Mouse (Mus musculus) layer of hippocampus, adult 2 months (tissue): ENCODE results near the gene Lrp6. TPM values are rescaled to one million over a fixed set of nuclear protein-coding genes. Genes with fewer than 3 reads are reported as not detected.

Experiments
- DNase-seq, 2 experiments: peaks; one replicate each; pipeline ENCODE4 v3.0.0; 2022; ENCODE audit warnings: low spot score in 2 of 2
- H3K27ac ChIP-seq: fragments of 200-600 bp; 2 replicates; pipeline ENCODE4 v1.8.1; 2022
- H3K4me3 ChIP-seq: fragments of 200-600 bp; 2 replicates; pipeline ENCODE4 v1.8.1; 2022; ENCODE audit warnings: mild to moderate bottlenecking
- CTCF ChIP-seq: fragments of 200-600 bp; conservative IDR thresholded peaks from 2 replicates; pipeline ENCODE4 v1.8.1; 2022; ENCODE audit warnings: antibody characterized with exemption, mild to moderate bottlenecking, moderate library complexity
- total RNA-seq, 2 experiments: library from RNA; stranded (reverse); gene quantifications; 2 replicates each; pipeline ENCODE4 v1.2.3; 2021

Lrp6 gene
- total RNA-seq, 2 experiments from 2014 or later: 49.2 to 54.5 TPM

DNA sequence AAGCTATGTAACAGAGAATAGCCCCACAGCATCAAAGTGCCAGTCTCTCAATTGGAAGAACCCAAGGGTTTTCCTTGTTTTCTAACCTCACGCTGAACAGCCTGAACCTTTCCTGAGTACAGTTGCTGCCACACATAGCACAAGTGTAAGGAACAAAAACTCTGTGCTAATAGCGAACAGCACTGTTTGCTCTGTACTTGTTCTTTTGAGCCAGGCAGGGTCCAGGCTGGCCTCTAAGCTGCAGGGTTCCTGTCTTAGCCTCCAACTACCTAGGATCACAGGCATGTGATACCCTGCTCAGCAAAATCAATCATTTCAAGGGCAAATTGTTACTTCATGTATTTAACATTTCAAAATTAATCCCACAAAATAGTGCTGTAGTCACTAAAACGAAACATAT is 7.1 kb downstream of the Lrp6 start:
- TF ChIP-seq CTCF: no peak

GRCm38 (mm10) chr6:134558546-134559129 is 8.1 kb downstream of the Lrp6 start:
- DNase-seq: no peak
- Histone ChIP-seq H3K4me3 (no peak overlapping the region), H3K27ac (no peak overlapping the region)
- TF ChIP-seq CTCF: no peak

More for the DNA sequence above, 7.1 kb downstream of the Lrp6 start:
- Histone ChIP-seq H3K27ac (no peak overlapping the region), H3K4me3 (no peak overlapping the region)
- DNase-seq: no peak

- no peak for TF ChIP-seq CTCF
- peak overlapping the region; percentile 11; the same call in 1 of the 2 replicates for H3K27ac ChIP-seq
- DNase-seq: no peak
- no peak overlapping the region for H3K4me3 ChIP-seq
Measured at GRCm38 (mm10) chr6:134557043-134557442, 9.7 kb downstream of the Lrp6 start.

DNA sequence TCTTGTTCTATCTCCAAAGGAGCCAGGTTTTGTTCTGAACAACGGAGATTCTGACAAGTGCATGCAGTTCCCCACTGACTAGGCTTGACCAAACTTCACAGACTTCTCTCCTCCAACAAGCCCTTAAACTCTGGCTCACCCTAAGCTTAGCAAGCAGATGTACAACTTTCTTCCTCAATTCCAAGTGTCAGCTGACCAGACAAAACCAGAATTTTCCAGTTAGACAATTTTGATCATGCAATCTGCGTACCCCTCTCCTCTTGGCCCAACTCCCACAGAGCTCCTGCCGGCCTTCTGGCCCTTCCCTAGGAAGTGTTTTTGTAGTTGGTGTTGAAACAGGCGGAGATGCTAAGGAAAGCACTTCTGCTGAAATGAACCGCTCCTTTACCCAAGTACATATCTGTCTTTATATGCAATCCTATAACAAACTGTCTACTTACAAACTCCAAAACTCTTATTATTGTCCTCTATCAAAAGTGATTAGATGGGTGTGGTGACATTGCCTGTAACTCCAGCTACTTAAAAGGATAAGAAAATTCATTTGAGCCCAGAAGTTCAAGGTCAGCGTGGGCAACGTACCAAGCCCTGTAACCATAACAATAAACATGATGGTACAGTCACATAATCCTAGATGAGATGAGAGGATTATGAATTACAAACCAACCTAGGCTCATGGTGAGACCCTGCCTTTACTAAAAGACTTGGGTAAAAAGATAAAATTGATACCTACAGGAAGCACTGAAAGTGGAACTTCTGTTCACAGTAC is 10.4 kb downstream of the Lrp6 start:
- no peak for TF ChIP-seq CTCF
- Histone ChIP-seq H3K4me3 (no peak overlapping the region), H3K27ac (peak overlapping the region; percentile 11; the same call in 1 of the 2 replicates)
- DNase-seq: no peak

DNA sequence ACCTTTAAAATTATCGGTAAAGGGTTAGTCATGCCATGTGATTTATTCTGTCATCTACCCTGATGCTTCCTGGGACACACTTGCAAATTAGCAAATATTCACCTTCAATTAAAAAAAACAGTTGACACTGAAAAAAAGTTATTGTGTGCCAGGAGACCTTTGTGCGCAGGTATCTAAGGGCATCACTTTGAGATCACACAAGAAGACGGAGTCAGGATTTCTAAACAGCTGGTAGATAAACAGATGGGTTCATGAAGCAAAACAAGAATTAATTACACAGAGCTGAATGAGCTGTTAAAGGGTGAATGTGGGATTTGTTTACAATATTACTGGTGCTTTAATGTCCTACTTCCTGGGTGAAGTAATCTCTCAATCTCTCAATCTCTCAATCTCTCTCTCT is 11.6 kb downstream of the Lrp6 start:
- Histone ChIP-seq H3K4me3 (no peak overlapping the region), H3K27ac (no peak overlapping the region)
- DNase-seq: no peak
- TF ChIP-seq CTCF: no peak

DNA sequence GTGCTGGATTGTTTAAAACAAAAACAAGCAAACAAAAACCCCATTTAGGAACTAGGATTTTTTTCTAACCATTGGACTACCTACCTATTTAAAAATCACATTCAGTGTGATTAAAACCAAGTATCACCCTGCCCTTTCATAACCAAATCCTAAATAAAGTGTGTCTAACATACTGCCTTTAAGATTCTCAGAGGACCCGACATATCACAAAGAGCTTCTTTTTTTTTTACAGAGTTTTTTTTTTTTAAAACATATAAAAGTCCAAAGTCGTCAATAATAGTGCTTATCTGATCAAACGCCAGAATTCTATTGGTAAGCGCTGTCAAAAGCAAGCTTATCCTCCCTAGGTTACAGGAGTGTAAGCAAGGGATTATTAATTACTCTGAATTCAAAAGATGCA is 12.5 kb downstream of the Lrp6 start:
- no peak overlapping the region for H3K27ac ChIP-seq
- DNase-seq: no peak
- no peak overlapping the region for H3K4me3 ChIP-seq
- no peak for TF ChIP-seq CTCF

GRCm38 (mm10) chr6:134551007-134551406 is 15.8 kb downstream of the Lrp6 start:
- Histone ChIP-seq H3K4me3 (no peak overlapping the region), H3K27ac (no peak overlapping the region)
- no peak for TF ChIP-seq CTCF
- no peak for DNase-seq

DNA sequence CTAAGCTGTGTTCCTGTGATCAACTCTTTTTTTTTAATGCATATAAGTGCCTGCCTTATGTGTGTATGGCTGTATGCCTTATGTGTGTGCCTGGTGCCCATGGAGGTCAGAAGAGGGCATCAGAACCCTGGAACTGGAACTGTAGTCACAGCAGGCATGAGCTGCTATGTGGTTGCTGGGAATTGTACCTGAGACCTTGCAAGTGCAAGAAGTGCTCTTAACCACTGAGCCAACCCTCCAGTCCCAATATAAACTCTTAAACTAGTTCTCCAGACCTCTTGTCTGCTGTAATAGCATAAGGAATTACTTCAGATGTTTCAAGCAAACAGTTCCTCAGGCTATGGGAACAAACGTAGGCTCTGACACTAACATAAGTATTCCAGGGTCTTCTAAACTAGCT is 16.4 kb downstream of the Lrp6 start:
- no peak for DNase-seq
- Histone ChIP-seq H3K4me3 (no peak overlapping the region), H3K27ac (no peak overlapping the region)
- TF ChIP-seq CTCF: no peak

GRCm38 (mm10) chr6:134544843-134545242 is 21.9 kb downstream of the Lrp6 start:
- 0 out of 2 replicates have a peak overlapping the region, but pooled peaks have one; percentile 7 for H3K27ac ChIP-seq

DNA sequence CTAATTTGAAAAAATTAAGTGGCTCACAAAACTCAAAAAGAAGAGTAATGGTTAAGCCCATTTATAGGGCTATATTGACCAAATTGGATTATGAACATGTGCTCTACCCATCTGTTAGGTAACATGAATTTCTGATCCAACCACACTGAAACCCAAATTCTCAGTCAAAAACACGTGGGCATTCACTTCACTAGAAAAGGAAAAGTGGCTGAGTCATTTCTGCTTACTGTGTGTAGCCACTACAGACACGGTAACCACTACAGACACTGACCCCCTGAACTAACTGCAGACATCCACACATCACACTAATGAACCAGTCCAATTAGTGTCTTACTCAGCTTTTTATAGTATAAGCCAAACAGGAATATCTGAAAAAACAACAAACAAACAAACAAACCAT is 22.7 kb downstream of the Lrp6 start:
- Histone ChIP-seq H3K27ac (0 out of 2 replicates have a peak overlapping the region, but pooled peaks have one; percentile 3), H3K4me3 (no peak overlapping the region)
- no peak for TF ChIP-seq CTCF
- DNase-seq: peak in 1 of 2 experiments; percentile 38

More at GRCm38 (mm10) chr6:134544843-134545242, 21.9 kb downstream of the Lrp6 start:
- no peak for TF ChIP-seq CTCF
- DNase-seq: no peak
- no peak overlapping the region for H3K4me3 ChIP-seq

- no peak for TF ChIP-seq CTCF
- DNase-seq: no peak
- peak overlapping the region; percentile 3; the same call in 1 of the 2 replicates for H3K27ac ChIP-seq
Measured at GRCm38 (mm10) chr6:134543607-134544006, 23.2 kb downstream of the Lrp6 start.

GRCm38 (mm10) chr6:134542374-134542773 is 24.4 kb downstream of the Lrp6 start:
- no peak overlapping the region for H3K4me3 ChIP-seq
- DNase-seq: no peak
- TF ChIP-seq CTCF: no peak
- H3K27ac ChIP-seq: no peak overlapping the region

More at GRCm38 (mm10) chr6:134543607-134544006, 23.2 kb downstream of the Lrp6 start:
- no peak overlapping the region for H3K4me3 ChIP-seq

- DNase-seq: no peak
- TF ChIP-seq CTCF: no peak
- Histone ChIP-seq H3K27ac (no peak overlapping the region), H3K4me3 (no peak overlapping the region)
Measured at GRCm38 (mm10) chr6:134540161-134540560, 26.6 kb downstream of the Lrp6 start.

GRCm38 (mm10) chr6:134539459-134539858 is 27.3 kb downstream of the Lrp6 start:
- H3K27ac ChIP-seq: no peak overlapping the region
- DNase-seq: no peak
- no peak overlapping the region for H3K4me3 ChIP-seq
- no peak for TF ChIP-seq CTCF
